Mouse (Mus musculus) kidney, adult 2 months (tissue): Measurements from ENCODE around the gene Rhoq. TPM values are rescaled to one million over a fixed set of nuclear protein-coding genes. Genes with fewer than 3 reads are reported as not detected.

Source experiments
- DNase-seq: peaks from one replicate; pipeline ENCODE4 v3.0.0; 2021
- H3K27ac ChIP-seq: fragments of 200-500 bp; 2 replicates; pipeline ENCODE4 v1.5.1; 2012; ENCODE audit warnings: low read depth, low read length, control low read depth, inconsistent platforms; ENCODE audit not compliant: insufficient read depth
- H3K27me3 ChIP-seq: fragments of 200-500 bp; replicated peaks from 2 replicates; pipeline ENCODE4 v1.6.1; 2012; ENCODE audit warnings: mild to moderate bottlenecking, moderate library complexity, low read length, inconsistent platforms; ENCODE audit not compliant: control insufficient read depth, insufficient read depth
- H3K36me3 ChIP-seq: fragments of 200-500 bp; 2 replicates; pipeline ENCODE4 v1.6.1; 2012; ENCODE audit warnings: mild to moderate bottlenecking, moderate library complexity, low read length, inconsistent platforms; ENCODE audit not compliant: control insufficient read depth, insufficient read depth
- H3K4me1 ChIP-seq: fragments of 200-500 bp; 2 replicates; pipeline ENCODE4 v1.6.1; 2011; ENCODE audit warnings: low read length; ENCODE audit not compliant: control insufficient read depth, insufficient read depth
- H3K4me3 ChIP-seq: fragments of 200-500 bp; 2 replicates; pipeline ENCODE4 v1.5.1; 2011; ENCODE audit warnings: mild to moderate bottlenecking, low read depth, low read length, control low read depth; ENCODE audit not compliant: insufficient read depth
- CTCF ChIP-seq: fragments of 200-500 bp; conservative IDR thresholded peaks from 2 replicates; pipeline ENCODE4 v1.5.1; 2011; ENCODE audit warnings: low read depth, mild to moderate bottlenecking, control low read depth, low read length, moderate library complexity, mixed read lengths; ENCODE audit not compliant: insufficient read depth, insufficient read length
- POLR2A ChIP-seq: fragments of 200-500 bp; IDR thresholded peaks from one replicate; pipeline ENCODE4 v1.6.1; 2011; ENCODE audit warnings: low read depth, low read length, control low read depth
- WGBS: fragments of 180-500 bp; shearing (Covaris S2); methylation state at CpG from one replicate; pipeline ENCODE4 v1.1.7; 2018; 5-methylcytosine and 5-hydroxymethylcytosine counted together
- polyA plus RNA-seq: library from polyadenylated mRNA; depleted of rRNA; stranded (reverse); fragments of >200 nt; gene quantifications from 2 replicates; pipeline ENCODE4 v1.2.3, GENCODE M21; 2012

Gene Rhoq
- polyA plus RNA-seq, 1 experiment = 30.8 TPM

- no peak for DNase-seq
- TF ChIP-seq CTCF (no peak), POLR2A (no peak)
- Histone ChIP-seq H3K27ac (no peak overlapping the region), H3K4me1 (no peaks in the 10 kb centered on the region), H3K4me3 (no peak overlapping the region), H3K27me3 (no peaks in the 10 kb centered on the region), H3K36me3 (no peaks in the 10 kb centered on the region)
These were observed 32.9 kb upstream of the Rhoq start for GRCm38 (mm10) chr17:86929981-86930380.

- no peak overlapping the region for H3K27ac ChIP-seq
- H3K4me3 ChIP-seq = no peak overlapping the region
- no peaks in the 10 kb centered on the region for H3K27me3 ChIP-seq
- H3K36me3 ChIP-seq = no peaks in the 10 kb centered on the region
- H3K4me1 ChIP-seq = no peaks in the 10 kb centered on the region
- no peak for TF ChIP-seq POLR2A
- TF ChIP-seq CTCF = no peak
- 32% methylated on average over 5 of the region's 5 CpGs for WGBS
- no peak for DNase-seq
These were observed 30.0 kb upstream of the Rhoq start for GRCm38 (mm10) chr17:86932896-86933295.

DNA sequence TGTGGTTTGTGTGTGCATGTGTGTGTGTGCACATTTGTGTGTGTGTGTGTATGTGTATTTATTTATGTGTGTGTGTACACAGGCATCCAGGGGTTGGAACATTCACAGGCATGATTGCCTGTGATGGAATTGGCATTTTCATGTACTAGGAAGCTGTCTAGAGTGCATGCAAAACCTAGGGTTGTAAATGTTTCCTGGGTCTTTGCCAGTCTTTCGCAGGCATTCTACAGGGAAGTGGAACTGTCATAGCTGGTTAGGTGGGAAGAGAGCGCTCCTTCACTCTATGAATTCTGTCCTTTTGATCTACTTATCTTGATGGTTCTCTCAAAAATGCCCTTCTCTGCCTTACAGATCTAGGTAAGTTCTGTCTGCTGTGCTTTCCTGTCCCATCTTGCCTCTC, 25.8 kb upstream of the Rhoq start:
- no peak for TF ChIP-seq POLR2A
- WGBS = 48% methylated on average over 2 of the region's 2 CpGs
- Histone ChIP-seq H3K4me1 (no peaks in the 10 kb centered on the region), H3K27me3 (no peaks in the 10 kb centered on the region), H3K4me3 (no peak overlapping the region), H3K36me3 (no peaks in the 10 kb centered on the region), H3K27ac (no peak overlapping the region)
- DNase-seq = no peak

DNA sequence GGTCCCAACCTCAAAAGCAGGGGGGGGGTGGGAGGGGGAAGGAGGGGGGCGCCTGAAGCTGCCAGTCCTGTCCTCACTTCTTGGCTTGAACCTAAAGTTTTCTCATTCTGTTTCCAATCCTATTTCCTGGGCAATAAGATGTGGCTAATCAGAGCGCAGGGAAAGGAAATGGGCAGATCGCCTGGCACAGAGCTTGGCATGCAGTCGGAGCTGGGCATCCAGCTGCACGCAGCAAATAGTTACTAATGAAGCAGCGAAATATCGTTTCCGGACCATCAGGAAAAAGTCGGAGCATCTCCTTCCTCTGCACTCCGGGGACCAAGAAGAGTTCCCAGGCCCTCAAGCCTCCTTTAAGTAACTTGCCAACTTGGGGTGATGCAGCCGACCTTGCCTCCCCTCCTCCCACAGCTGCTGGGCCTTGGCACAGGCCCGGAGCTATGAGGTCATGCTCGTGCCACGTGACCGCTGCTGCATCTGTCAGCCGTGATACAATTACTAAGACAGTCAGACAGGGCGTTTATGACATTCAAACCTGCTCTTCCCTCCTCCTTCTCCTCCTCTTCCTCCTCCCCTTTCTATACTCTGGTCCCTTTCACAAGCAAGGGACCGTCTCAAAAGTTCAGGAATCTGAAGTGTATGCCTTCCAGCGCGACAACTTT, 25.3 kb upstream of the Rhoq start:
- Histone ChIP-seq H3K36me3 (no peaks in the 10 kb centered on the region), H3K4me3 (peak overlapping the region; percentile 45), H3K27me3 (no peaks in the 10 kb centered on the region), H3K4me1 (no peaks in the 10 kb centered on the region), H3K27ac (peak overlapping the region; percentile 21; the same call in 1 of the 2 replicates)
- 2% methylated on average over 20 of the region's 20 CpGs for WGBS
- no peak for TF ChIP-seq POLR2A
- TF ChIP-seq CTCF = no peak
- DNase-seq = peak; percentile 89

GRCm38 (mm10) chr17:86938683-86939082, 24.2 kb upstream of the Rhoq start:
- no peak for TF ChIP-seq CTCF
- no peak for TF ChIP-seq POLR2A
- DNase-seq = peak; percentile 33
- WGBS = 70% methylated on average over 7 of the region's 7 CpGs

DNA sequence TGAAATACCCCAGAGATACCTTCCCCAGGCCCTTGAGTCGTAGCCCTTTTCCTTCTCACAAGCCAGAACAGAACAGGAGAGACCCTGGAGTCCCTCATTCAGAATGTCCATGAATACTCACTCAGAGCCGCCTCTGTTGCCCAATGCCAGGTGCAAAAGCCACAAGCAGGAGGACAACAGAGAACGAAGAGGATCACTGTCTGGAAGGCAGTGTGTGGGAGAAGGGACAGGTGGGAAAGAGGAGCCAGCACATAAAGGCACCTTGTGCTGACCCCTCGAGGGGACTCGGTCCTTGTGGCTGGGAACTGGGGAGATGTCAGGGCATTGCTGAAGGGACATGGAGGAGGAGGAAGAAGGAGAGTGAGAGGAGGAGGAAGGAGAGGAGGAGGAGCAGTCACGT, 20.8 kb upstream of the Rhoq start:
- TF ChIP-seq CTCF = no peak
- no peak for TF ChIP-seq POLR2A
- Histone ChIP-seq H3K4me1 (no peaks in the 10 kb centered on the region), H3K36me3 (no peaks in the 10 kb centered on the region), H3K27ac (no peak overlapping the region), H3K4me3 (no peak overlapping the region), H3K27me3 (no peaks in the 10 kb centered on the region)
- no peak for DNase-seq
- WGBS = 66% methylated on average over 6 of the region's 6 CpGs

More at GRCm38 (mm10) chr17:86938683-86939082, 24.2 kb upstream of the Rhoq start:
- Histone ChIP-seq H3K36me3 (no peaks in the 10 kb centered on the region), H3K4me1 (no peaks in the 10 kb centered on the region), H3K4me3 (no peak overlapping the region), H3K27ac (no peak overlapping the region), H3K27me3 (no peaks in the 10 kb centered on the region)

DNA sequence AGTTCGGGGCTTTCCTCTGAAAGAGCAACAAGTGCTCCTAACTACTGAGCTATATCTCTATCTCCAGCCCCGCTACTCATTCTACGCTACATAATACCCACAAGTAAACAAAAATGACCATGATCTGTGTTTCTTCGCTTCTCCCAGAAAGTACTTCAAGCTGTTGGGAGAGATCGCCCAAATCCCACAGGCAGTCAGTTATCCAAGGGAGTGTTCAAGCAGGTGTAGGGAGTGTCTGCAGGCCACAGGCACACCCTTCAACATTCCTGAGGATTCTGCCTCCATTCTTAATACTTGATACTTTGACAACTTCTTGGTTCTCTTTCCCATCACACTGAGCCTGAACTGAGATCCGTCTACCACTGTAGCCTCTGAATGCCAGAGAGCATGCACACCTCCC, 19.7 kb upstream of the Rhoq start:
- TF ChIP-seq POLR2A = no peak
- no peak for TF ChIP-seq CTCF
- H3K36me3 ChIP-seq = no peaks in the 10 kb centered on the region
- DNase-seq = no peak
- H3K4me1 ChIP-seq = no peaks in the 10 kb centered on the region
- WGBS = 86% methylated on average over 6 of the region's 6 CpGs
- no peak overlapping the region for H3K27ac ChIP-seq
- H3K27me3 ChIP-seq = no peaks in the 10 kb centered on the region
- no peak overlapping the region for H3K4me3 ChIP-seq
